Mouse (Mus musculus) CD8-positive naive resting alpha-beta T cell, adult 2 months (primary cell): ENCODE results near the gene Trarg1.
A peak's percentile ranks its signal among the peaks of the same experiment; 100 is the strongest.

Experiments
- DNase-seq, 2 experiments: peaks; one replicate each; pipeline ENCODE4 v3.0.0; 2022; ENCODE audit warnings: low read depth in 2 of 2, low spot score in 2 of 2

Trarg1 gene

GRCm38 (mm10) chr11:76672561-76673384 lies 6.8 kb upstream of the Trarg1 start:
- DNase-seq = no peak

GRCm38 (mm10) chr11:76674199-76674598 lies 5.4 kb upstream of the Trarg1 start:
- DNase-seq = no peak

GRCm38 (mm10) chr11:76674704-76675103 lies 4.9 kb upstream of the Trarg1 start:
- no peak for DNase-seq

GRCm38 (mm10) chr11:76685604-76686003 lies 6.0 kb downstream of the Trarg1 start:
- DNase-seq = no peak

GRCm38 (mm10) chr11:76692096-76692495 lies 12.5 kb downstream of the Trarg1 start:
- no peak for DNase-seq

GRCm38 (mm10) chr11:76695810-76696209 lies 16.2 kb downstream of the Trarg1 start:
- DNase-seq = no peak

GRCm38 (mm10) chr11:76699626-76700025 lies 20.0 kb downstream of the Trarg1 start:
- no peak for DNase-seq

- no peak for DNase-seq
These were observed 28.0 kb downstream of the Trarg1 start for GRCm38 (mm10) chr11:76707656-76708055.

- no peak for DNase-seq
These were observed 28.5 kb downstream of the Trarg1 start for GRCm38 (mm10) chr11:76708066-76708465.

GRCm38 (mm10) chr11:76708881-76709280 lies 29.3 kb downstream of the Trarg1 start:
- no peak for DNase-seq

GRCm38 (mm10) chr11:76709625-76710452 lies 30.2 kb downstream of the Trarg1 start:
- no peak for DNase-seq

GRCm38 (mm10) chr11:76717000-76717399 lies 37.4 kb downstream of the Trarg1 start:
- no peak for DNase-seq

- no peak for DNase-seq
These were observed 44.3 kb downstream of the Trarg1 start for GRCm38 (mm10) chr11:76723911-76724310.

GRCm38 (mm10) chr11:76728093-76728492 lies 48.5 kb downstream of the Trarg1 start:
- DNase-seq = no peak

- no peak for DNase-seq
These were observed 51.0 kb downstream of the Trarg1 start for GRCm38 (mm10) chr11:76730650-76731049.

GRCm38 (mm10) chr11:76734560-76734959 lies 55.0 kb downstream of the Trarg1 start:
- DNase-seq = peak; percentile 31 to 55

GRCm38 (mm10) chr11:76735753-76736324 lies 56.2 kb downstream of the Trarg1 start:
- DNase-seq = no peak

- peak; percentile 51 to 69 for DNase-seq
These were observed 59.5 kb downstream of the Trarg1 start for GRCm38 (mm10) chr11:76739125-76739524.

- no peak for DNase-seq
These were observed 62.9 kb downstream of the Trarg1 start for GRCm38 (mm10) chr11:76742511-76742910.

- no peak for DNase-seq
These were observed 64.9 kb downstream of the Trarg1 start for GRCm38 (mm10) chr11:76744550-76744949.

GRCm38 (mm10) chr11:76745921-76746320 lies 66.3 kb downstream of the Trarg1 start:
- no peak for DNase-seq
